Mouse (Mus musculus) testis, adult 2 months (tissue): Measurements from ENCODE around the gene C2cd5. TPM values are rescaled to one million over a fixed set of nuclear protein-coding genes. Genes with fewer than 3 reads are reported as not detected.

Experiments
- H3K27ac ChIP-seq: fragments of 200-500 bp; 2 replicates; pipeline ENCODE4 v1.5.1; 2012; ENCODE audit warnings: low read depth, low read length; ENCODE audit not compliant: control insufficient read depth, insufficient read depth
- H3K27me3 ChIP-seq: fragments of 200-500 bp; 2 replicates; pipeline ENCODE4 v1.6.1; 2012; ENCODE audit warnings: mild to moderate bottlenecking, low read length, moderate library complexity; ENCODE audit not compliant: control insufficient read depth, insufficient read depth
- H3K36me3 ChIP-seq: fragments of 200-500 bp; 2 replicates; pipeline ENCODE4 v1.6.1; 2012; ENCODE audit warnings: mild to moderate bottlenecking, low read length; ENCODE audit not compliant: control insufficient read depth, insufficient read depth
- H3K4me1 ChIP-seq: fragments of 200-500 bp; 2 replicates; pipeline ENCODE4 v1.6.1; 2012; ENCODE audit warnings: low read length; ENCODE audit not compliant: control insufficient read depth, insufficient read depth
- H3K4me3 ChIP-seq: fragments of 200-500 bp; 2 replicates; pipeline ENCODE4 v1.5.1; 2012; ENCODE audit warnings: low read depth, mild to moderate bottlenecking, low read length, moderate library complexity, mixed read lengths; ENCODE audit not compliant: control insufficient read depth
- CTCF ChIP-seq: fragments of 200-500 bp; IDR thresholded peaks from 2 replicates; pipeline ENCODE4 v1.5.1; 2012; ENCODE audit warnings: low read depth, mild to moderate bottlenecking, inconsistent platforms, low read length, moderate library complexity; ENCODE audit not compliant: control insufficient read depth, insufficient read depth, insufficient replicate concordance
- POLR2A ChIP-seq: fragments of 200-500 bp; IDR thresholded peaks from 2 replicates; pipeline ENCODE4 v1.6.1; 2012; ENCODE audit warnings: low read depth, mild to moderate bottlenecking, inconsistent platforms, low read length, moderate library complexity; ENCODE audit not compliant: control insufficient read depth
- polyA plus RNA-seq: library from polyadenylated mRNA; depleted of rRNA; stranded (reverse); fragments of >200 nt; gene quantifications from 2 replicates; pipeline ENCODE4 v1.2.3, GENCODE M21; 2012

Gene C2cd5
- polyA plus RNA-seq, 1 experiment = 13.7 TPM

DNA sequence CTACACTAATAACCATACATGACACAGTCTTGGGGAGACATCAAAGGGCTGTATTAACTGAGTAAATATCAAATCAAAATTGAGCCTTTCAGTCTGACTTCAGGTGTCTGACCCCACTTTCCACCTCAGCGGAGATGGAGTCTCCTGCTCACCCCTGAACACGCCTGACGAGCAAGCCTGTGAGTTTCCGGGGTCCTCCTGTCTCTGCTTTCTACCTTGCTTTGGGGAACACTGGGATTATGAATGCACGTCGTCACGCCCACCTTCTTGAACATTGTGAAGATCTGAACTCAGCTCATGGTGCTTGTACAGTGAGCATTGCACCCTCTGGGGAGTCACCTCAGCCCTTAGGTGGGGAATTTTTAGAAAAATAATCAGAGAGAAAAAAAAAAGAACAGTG lies 126.7 kb downstream of the C2cd5 start:
- Histone ChIP-seq H3K4me3 (no peak overlapping the region), H3K27me3 (no peaks in the 10 kb centered on the region), H3K4me1 (no peaks in the 10 kb centered on the region), H3K36me3 (no peaks in the 10 kb centered on the region), H3K27ac (no peak overlapping the region)
- TF ChIP-seq CTCF (no peak), POLR2A (no peak)

DNA sequence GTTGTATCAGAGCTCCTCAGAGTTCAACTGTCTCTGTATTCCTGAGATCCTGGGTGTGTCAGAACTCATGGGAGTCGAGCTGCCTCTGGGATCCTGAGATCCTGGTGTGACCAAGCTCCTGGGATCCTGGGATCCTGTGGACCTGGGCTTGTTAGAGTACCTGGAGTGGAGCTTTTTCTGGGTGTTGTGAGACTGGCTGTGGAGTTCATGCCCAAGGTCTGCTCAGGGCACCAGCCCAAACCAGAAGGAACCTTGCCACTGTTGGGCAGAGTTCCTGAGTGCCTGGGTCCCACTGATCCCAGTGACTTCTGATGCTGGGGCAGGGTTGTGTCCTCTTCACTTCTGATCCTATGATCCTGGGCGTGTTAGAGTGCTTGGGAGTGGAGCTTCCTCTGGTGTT lies 127.7 kb downstream of the C2cd5 start:
- TF ChIP-seq POLR2A = no peak
- TF ChIP-seq CTCF = no peak
- Histone ChIP-seq H3K27me3 (no peaks in the 10 kb centered on the region), H3K4me3 (no peak overlapping the region), H3K36me3 (no peaks in the 10 kb centered on the region), H3K4me1 (no peaks in the 10 kb centered on the region), H3K27ac (no peak overlapping the region)

DNA sequence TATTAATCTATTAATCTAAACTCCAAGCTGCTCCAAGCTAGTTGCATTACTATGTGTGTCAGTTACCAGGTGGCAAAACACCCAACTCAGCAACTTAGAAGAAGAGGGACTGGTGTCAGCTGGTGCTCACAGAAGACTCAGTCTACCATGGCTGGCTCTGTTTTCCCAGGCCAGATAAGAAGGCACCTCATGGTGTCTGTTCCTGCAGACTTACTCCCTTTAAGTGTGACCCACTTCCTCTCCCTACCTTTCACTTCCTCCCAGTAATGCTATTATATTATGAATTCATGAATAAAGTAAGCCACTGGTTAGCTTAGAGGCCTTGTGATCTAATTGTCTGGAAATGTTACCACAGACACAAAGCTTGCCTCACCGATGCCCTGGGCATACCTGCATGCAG lies 132.5 kb downstream of the C2cd5 start:
- no peak for TF ChIP-seq CTCF
- TF ChIP-seq POLR2A = no peak

DNA sequence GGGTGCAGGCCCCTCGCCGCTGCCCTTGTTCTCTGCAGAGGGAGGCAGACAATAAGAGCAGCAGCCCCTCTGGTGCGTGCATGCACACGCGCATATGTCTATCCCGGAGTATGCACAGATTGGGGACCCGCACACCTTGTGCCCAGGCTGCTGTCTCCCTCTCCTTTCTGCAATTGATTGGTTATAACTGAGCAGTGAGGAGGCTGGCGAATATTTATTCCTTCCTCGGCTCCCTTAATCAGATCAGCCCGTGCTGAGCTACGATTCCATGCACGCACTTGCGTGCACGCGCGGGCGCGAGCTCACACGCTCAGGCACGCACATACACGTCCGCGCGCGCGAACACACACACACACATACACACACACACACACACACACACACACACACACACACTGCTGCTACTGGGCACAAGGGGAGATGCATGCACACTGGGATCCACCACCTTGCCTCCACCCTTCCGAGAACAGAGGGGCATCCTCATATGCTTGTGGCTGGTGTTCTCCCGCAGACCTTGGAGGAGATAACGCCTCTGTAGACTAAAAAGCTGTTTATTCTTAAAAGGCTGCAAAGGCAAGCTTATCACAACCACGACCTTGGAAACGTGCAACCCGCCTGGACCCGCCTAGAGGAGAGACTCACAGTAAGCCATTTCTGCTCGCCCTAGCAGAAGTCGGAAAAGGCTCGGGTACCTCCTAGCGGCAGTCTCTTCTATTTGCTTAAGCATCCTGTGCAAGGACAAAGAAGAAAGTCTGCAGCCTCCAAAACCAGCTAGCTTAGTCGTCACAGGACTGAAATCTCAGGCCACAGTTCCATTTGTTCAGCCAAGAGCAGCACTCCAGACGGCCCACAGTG lies 135.2 kb downstream of the C2cd5 start:
- Histone ChIP-seq H3K27ac (no peak overlapping the region), H3K36me3 (no peaks in the 10 kb centered on the region), H3K4me1 (peaks cover 9% of the 10 kb centered on the region), H3K27me3 (no peaks in the 10 kb centered on the region), H3K4me3 (peak overlapping the region; percentile 32)
- TF ChIP-seq POLR2A = peak; percentile 19; the same call in 1 of the 2 replicates
- no peak for TF ChIP-seq CTCF

More for the DNA sequence above, 132.5 kb downstream of the C2cd5 start:
- Histone ChIP-seq H3K27ac (no peak overlapping the region), H3K4me3 (no peak overlapping the region), H3K36me3 (no peaks in the 10 kb centered on the region), H3K27me3 (no peaks in the 10 kb centered on the region), H3K4me1 (peaks cover 9% of the 10 kb centered on the region)

DNA sequence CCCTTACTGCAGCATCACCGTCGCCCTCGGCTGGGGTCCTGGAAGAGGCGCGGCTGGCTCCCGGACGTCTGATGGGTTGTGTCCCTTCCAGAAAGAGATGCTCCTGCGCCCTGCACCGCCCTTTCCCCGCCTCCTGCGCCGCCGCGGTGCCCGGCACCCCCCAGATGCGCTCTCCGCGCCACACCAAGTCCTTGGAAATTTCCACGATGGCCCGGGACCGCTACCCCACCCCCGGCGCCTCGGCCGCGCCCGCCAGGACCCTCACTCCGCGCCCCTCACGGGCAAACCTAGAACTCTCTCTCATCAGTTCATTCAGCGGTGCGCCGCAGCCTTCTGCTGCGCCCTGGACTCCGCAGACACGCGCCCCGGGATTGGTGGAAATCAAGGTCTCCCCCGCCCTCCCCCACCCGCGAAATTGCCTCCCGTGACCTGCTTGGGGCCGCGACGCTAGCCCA lies 135.8 kb downstream of the C2cd5 start, which contains the start of gene St8sia1:
St8sia1 (minus strand) TSS at position 377 of the 455 bp plus-strand sequence.
- Histone ChIP-seq H3K4me3 (peak within 1 kb of the TSS; percentile 32), H3K4me1 (peaks cover 9% of the 10 kb centered on the region), H3K36me3 (no peaks in the 10 kb centered on the region), H3K27me3 (no peaks in the 10 kb centered on the region), H3K27ac (no peak within 1 kb of the TSS)
- TF ChIP-seq CTCF = no peak
- TF ChIP-seq POLR2A = no peak

DNA sequence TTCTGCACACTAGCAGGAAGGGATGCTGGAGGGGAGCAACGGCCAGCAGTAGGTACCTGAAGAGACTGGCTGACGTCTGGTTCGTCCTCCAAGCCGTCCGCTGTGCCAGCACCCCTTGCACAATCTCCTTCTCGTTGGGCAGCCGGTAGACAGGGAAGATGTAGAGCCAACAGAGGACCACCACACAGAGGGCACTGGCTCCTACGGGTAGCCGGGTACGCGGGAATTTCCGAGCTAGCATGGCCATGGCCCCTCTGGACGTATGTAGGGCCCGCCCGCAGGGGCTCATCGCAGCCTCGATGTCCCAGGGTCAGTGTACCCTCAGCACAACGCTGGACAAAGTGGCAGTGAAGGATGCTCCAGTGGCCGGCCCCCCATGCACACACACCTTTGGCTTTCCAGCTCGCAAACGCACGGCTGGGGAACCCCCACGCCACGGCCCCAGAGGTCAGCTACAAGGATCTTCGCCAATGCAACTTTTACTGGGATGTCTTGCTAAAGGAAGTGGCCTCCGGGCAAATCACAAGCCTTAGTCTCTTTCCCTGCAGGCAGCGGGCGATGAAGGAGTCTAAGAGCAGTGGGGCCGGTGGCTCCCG lies 136.4 kb downstream of the C2cd5 start:
- Histone ChIP-seq H3K36me3 (no peaks in the 10 kb centered on the region), H3K27me3 (no peaks in the 10 kb centered on the region), H3K4me3 (no peak overlapping the region; the same call in 1 of the 2 replicates), H3K27ac (no peak overlapping the region), H3K4me1 (peaks cover 9% of the 10 kb centered on the region)
- TF ChIP-seq CTCF (no peak), POLR2A (no peak)

DNA sequence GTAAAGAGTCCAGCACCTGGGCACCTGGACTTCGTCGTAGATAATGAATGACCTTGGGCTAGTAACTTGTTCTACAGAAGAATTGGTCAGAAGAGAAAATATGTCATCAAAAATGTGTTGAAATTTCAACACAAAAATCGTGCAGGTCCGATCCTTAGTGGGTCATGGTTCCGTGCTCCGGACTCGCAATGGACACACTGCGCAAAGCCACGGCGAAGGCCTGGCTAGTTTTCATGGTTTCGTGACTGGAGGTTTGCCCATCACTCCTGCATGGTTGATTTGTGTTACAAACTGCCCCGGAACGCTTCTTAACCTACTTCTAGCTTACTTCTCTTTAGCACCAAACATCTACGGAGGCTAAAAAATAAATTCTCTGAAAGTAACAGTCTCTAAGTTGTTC lies 137.1 kb downstream of the C2cd5 start:
- no peak for TF ChIP-seq CTCF
- no peak for TF ChIP-seq POLR2A
- peaks cover 9% of the 10 kb centered on the region for H3K4me1 ChIP-seq
- no peak overlapping the region for H3K27ac ChIP-seq
- no peak overlapping the region for H3K4me3 ChIP-seq
- no peaks in the 10 kb centered on the region for H3K36me3 ChIP-seq
- H3K27me3 ChIP-seq = no peaks in the 10 kb centered on the region
